Mouse (Mus musculus): ENCODE measurements around the gene Lsg1.

Gene Lsg1

GRCm38 (mm10) chr16:30587494-30588327, at the start of gene Lsg1:
Gene Lsg1, minus strand, starts transcription at chr16:30587592.
- peak; percentile 76 to 80 for DNase-seq

GRCm38 (mm10) chr16:30633906-30634746, 46.7 kb upstream of the Lsg1 start:
- peak; percentile 39 to 72 for DNase-seq

- no peak for DNase-seq
Observed at GRCm38 (mm10) chr16:30629509-30629908, 42.1 kb upstream of the Lsg1 start.

- no peak for DNase-seq
Observed at GRCm38 (mm10) chr16:30628401-30628800, 41.0 kb upstream of the Lsg1 start.

GRCm38 (mm10) chr16:30627586-30628337, 40.4 kb upstream of the Lsg1 start:
- DNase-seq, result no peak

- peak in 1 of 2 experiments; percentile 35 for DNase-seq
Observed at GRCm38 (mm10) chr16:30624640-30625039, 37.2 kb upstream of the Lsg1 start.

GRCm38 (mm10) chr16:30623645-30624044, 36.3 kb upstream of the Lsg1 start:
- DNase-seq, result no peak

GRCm38 (mm10) chr16:30616281-30616680, 28.9 kb upstream of the Lsg1 start:
- DNase-seq, result no peak

- no peak for DNase-seq
Observed at GRCm38 (mm10) chr16:30614705-30615317, 27.4 kb upstream of the Lsg1 start.

GRCm38 (mm10) chr16:30614122-30614521, 26.7 kb upstream of the Lsg1 start:
- DNase-seq, result no peak

- no peak for DNase-seq
Observed at GRCm38 (mm10) chr16:30613122-30613521, 25.7 kb upstream of the Lsg1 start.

GRCm38 (mm10) chr16:30611331-30611730, 23.9 kb upstream of the Lsg1 start:
- no peak for DNase-seq

- no peak for DNase-seq
Observed at GRCm38 (mm10) chr16:30607868-30608267, 20.5 kb upstream of the Lsg1 start.

GRCm38 (mm10) chr16:30605528-30605927, 18.1 kb upstream of the Lsg1 start:
- DNase-seq, result no peak

GRCm38 (mm10) chr16:30604807-30605137, 17.4 kb upstream of the Lsg1 start:
- no peak for DNase-seq

GRCm38 (mm10) chr16:30604061-30604806, 16.8 kb upstream of the Lsg1 start:
- DNase-seq, result no peak

GRCm38 (mm10) chr16:30603531-30603842, 16.1 kb upstream of the Lsg1 start:
- peak; percentile 13 to 46 for DNase-seq

GRCm38 (mm10) chr16:30602684-30603530, 15.5 kb upstream of the Lsg1 start:
- no peak for DNase-seq

- peak; percentile 5 to 20 for DNase-seq
Observed at GRCm38 (mm10) chr16:30601946-30602345, 14.6 kb upstream of the Lsg1 start.

GRCm38 (mm10) chr16:30601046-30601832, 13.8 kb upstream of the Lsg1 start:
- DNase-seq, result peak; percentile 30 to 43
